Mouse (Mus musculus): Measurements from ENCODE around the gene Tmsb10.

Gene Tmsb10

DNA sequence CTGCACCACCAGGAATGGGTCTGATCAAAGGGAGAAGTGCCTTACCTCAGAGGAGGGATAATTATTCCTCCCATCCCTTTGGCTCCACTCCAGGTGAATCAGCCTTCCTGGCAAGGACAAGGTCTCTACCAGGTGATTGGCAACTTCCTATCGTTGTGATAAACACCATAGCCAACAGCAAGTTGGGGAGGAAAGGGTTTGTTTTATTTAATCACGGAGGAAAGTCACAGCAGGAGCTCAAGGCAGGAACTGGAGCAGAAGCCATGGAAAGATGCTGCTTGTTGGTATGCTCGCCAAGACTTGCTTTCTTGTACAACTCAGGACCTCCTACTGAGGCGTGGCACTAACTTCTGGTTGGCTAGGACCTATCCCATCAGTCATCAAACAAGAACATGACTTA is 47.3 kb downstream of the Tmsb10 start:
- DNase-seq (ENCODE audit: low spot score in 2 of 2), result no peak

Data from frontal cortex, postnatal 14 days (tissue).